Mouse (Mus musculus) bone marrow, adult 2 months (tissue): ENCODE measurements around the gene Pds5b.

Experiments used
- CTCF ChIP-seq: fragments of 200-500 bp; IDR thresholded peaks from 2 replicates; pipeline ENCODE4 v1.5.1; 2011; ENCODE audit warnings: low read length, control low read depth; ENCODE audit not compliant: control insufficient read depth, insufficient read depth
- POLR2A ChIP-seq: fragments of 200-500 bp; IDR thresholded peaks from 2 replicates; pipeline ENCODE4 v1.6.1; 2011; ENCODE audit warnings: low read depth, mild to moderate bottlenecking, control low read depth, low read length, borderline replicate concordance; ENCODE audit not compliant: control insufficient read depth

DNA sequence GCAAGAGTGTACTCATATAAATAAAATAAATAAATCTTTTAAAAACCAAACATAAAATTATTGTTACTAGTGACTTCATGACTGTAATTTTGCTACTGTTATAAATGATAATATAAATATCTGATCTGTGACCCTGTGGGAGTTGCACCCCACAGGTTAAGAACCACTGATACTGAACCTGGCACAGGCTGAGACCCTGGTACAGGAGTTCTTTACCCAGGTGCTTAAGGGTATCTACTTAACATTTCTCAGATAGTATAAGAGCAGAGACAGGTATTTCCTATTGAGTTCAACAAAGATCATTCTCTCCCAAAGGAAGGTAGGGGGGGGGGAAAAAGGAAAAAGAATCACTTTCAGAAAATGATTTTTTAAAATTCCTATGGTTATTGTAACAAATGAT, 19.0 kb upstream of the Pds5b start:
- TF ChIP-seq CTCF (no peak), POLR2A (no peak)
